ENCODE assay signal across 17 mouse cellular contexts in genomic region chr4:24429929-24430752, GRCm38 (mm10).
DNase-seq lines count a peak whose midpoint lies in the region; ATAC-seq and TF ChIP-seq lines count a peak whose summit lies in the region.
"Had no signal": no experiment of that assay in that cellular context is flagged by ENCODE, and none has a peak within 500 bp of the region (broad histone marks: within the 10 kb centered on the region; RNA-seq: fewer than 3 reads in every experiment).

No protein-coding gene starts in this region.

- peak overlapping the region; percentile 35; the same call in 1 of the 2 replicates for H3K27ac ChIP-seq in cortical plate, adult 2 months (ENCODE audit: insufficient read depth, low read length)
- peak overlapping the region; percentile 80 for H3K27ac ChIP-seq in forebrain, embryonic 15.5 days (replicated peaks)
- H3K27ac ChIP-seq in hindbrain, postnatal 0 days = no peak overlapping the region
- peak overlapping the region; percentile 56 for H3K27ac ChIP-seq in neural tube, embryonic 13.5 days (replicated peaks)
- H3K27ac ChIP-seq: embryonic facial prominence, embryonic 12.5 days; heart, embryonic 15.5 days; intestine, embryonic 15.5 days; limb, embryonic 10.5 days; liver, embryonic 15.5 days had no signal

- H3K9me3 ChIP-seq in forebrain, embryonic 15.5 days = no peaks in the 10 kb centered on the region
- H3K9me3 ChIP-seq in hindbrain, postnatal 0 days (ENCODE audit: low read length) = no peaks in the 10 kb centered on the region
- H3K9me3 ChIP-seq in neural tube, embryonic 13.5 days = no peaks in the 10 kb centered on the region
- H3K9me3 ChIP-seq: embryonic facial prominence, embryonic 12.5 days; heart, embryonic 15.5 days; intestine, embryonic 15.5 days; limb, embryonic 10.5 days; liver, embryonic 15.5 days had no signal

- H3K36me3 ChIP-seq in forebrain, embryonic 15.5 days = no peaks in the 10 kb centered on the region
- no peaks in the 10 kb centered on the region for H3K36me3 ChIP-seq in hindbrain, postnatal 0 days (ENCODE audit: insufficient read depth, low read length)
- no peaks in the 10 kb centered on the region for H3K36me3 ChIP-seq in neural tube, embryonic 13.5 days
- H3K36me3 ChIP-seq: embryonic facial prominence, embryonic 12.5 days; heart, embryonic 15.5 days; intestine, embryonic 15.5 days; limb, embryonic 10.5 days; liver, embryonic 15.5 days had no signal

- intact Hi-C loops in heart, postnatal 36 days (cut with DNase I) = no loop called here

- peak; percentile 49 for ATAC-seq in forebrain, embryonic 15.5 days (replicated peaks)
- no peak for ATAC-seq in hindbrain, postnatal 0 days
- peak; percentile 60 for ATAC-seq in neural tube, embryonic 13.5 days (ENCODE audit: low read depth)
- no peak for ATAC-seq in granulocyte monocyte progenitor cell, adult 5-6 weeks (replicated peaks; ENCODE audit: poor library complexity, severe bottlenecking)
- ATAC-seq: intestine, embryonic 15.5 days had no signal

- no peaks in the 10 kb centered on the region for H3K4me1 ChIP-seq in cortical plate, adult 2 months (ENCODE audit: control insufficient read depth, insufficient read depth, low read length)
- H3K4me1 ChIP-seq in forebrain, embryonic 15.5 days = peaks cover 24% of the 10 kb centered on the region
- H3K4me1 ChIP-seq in hindbrain, postnatal 0 days (ENCODE audit: insufficient read depth, low read length) = no peaks in the 10 kb centered on the region
- H3K4me1 ChIP-seq in neural tube, embryonic 13.5 days (replicated peaks) = peaks cover 15% of the 10 kb centered on the region
- H3K4me1 ChIP-seq: embryonic facial prominence, embryonic 12.5 days; heart, embryonic 15.5 days; intestine, embryonic 15.5 days; limb, embryonic 10.5 days; liver, embryonic 15.5 days had no signal

- no peak for TF ChIP-seq CTCF in cortical plate, adult 2 months (IDR thresholded peaks at IDR 0.05; ENCODE audit: extremely low read depth, insufficient read depth, low read length)
- no peak for TF ChIP-seq CTCF in hindbrain, postnatal 0 days (IDR thresholded peaks at IDR 0.05; ENCODE audit: low read depth)

- H3K4me2 ChIP-seq in forebrain, embryonic 15.5 days (replicated peaks) = peak overlapping the region; percentile 40
- peak overlapping the region; percentile 44 for H3K4me2 ChIP-seq in hindbrain, postnatal 0 days (ENCODE audit: low read depth, low read length)
- H3K4me2 ChIP-seq in neural tube, embryonic 13.5 days = peak overlapping the region; percentile 43
- H3K4me2 ChIP-seq: embryonic facial prominence, embryonic 12.5 days; heart, embryonic 15.5 days; intestine, embryonic 15.5 days; liver, embryonic 15.5 days had no signal

- peak overlapping the region; percentile 43 for H3K4me3 ChIP-seq in cortical plate, adult 2 months (ENCODE audit: insufficient read depth, low read length)
- H3K4me3 ChIP-seq in forebrain, embryonic 15.5 days = peak overlapping the region; percentile 41
- peak overlapping the region; percentile 20 for H3K4me3 ChIP-seq in hindbrain, postnatal 0 days (ENCODE audit: low read length)
- peak overlapping the region; percentile 27 for H3K4me3 ChIP-seq in neural tube, embryonic 13.5 days
- H3K4me3 ChIP-seq: embryonic facial prominence, embryonic 12.5 days; heart, embryonic 15.5 days; intestine, embryonic 15.5 days; limb, embryonic 10.5 days; liver, embryonic 15.5 days had no signal

- H3K9ac ChIP-seq in forebrain, embryonic 15.5 days (replicated peaks) = peak overlapping the region; percentile 49
- 0 out of 2 replicates have a peak overlapping the region, but pooled peaks have one; percentile 25 for H3K9ac ChIP-seq in hindbrain, postnatal 0 days (replicated peaks; ENCODE audit: low read length)
- H3K9ac ChIP-seq in neural tube, embryonic 13.5 days = peak overlapping the region; percentile 66
- H3K9ac ChIP-seq: embryonic facial prominence, embryonic 12.5 days; heart, embryonic 15.5 days; intestine, embryonic 15.5 days; liver, embryonic 15.5 days had no signal

- WGBS in forebrain, embryonic 15.5 days = 4% methylated on average over 8 of the region's 8 CpGs
- 23% methylated on average over 8 of the region's 8 CpGs for WGBS in hindbrain, postnatal 0 days
- 33% methylated on average over 8 of the region's 8 CpGs for WGBS in neural tube, embryonic 13.5 days

- DNase-seq in hindbrain, postnatal 0 days (ENCODE audit: low spot score) = no peak
- no peak for DNase-seq in embryo, embryonic 11 days
- DNase-seq in heart, postnatal 36 days = no peak
- DNase-seq: adrenal gland, postnatal 25 days; cerebellum, postnatal 25 days; heart, adult 11 months; kidney, postnatal 25 days; right cerebral cortex, adult 18-20 months had no signal

- TF ChIP-seq POLR2A in cortical plate, adult 2 months (IDR thresholded peaks at IDR 0.05; ENCODE audit: extremely low read depth, insufficient read depth, low read length) = no peak

- no peaks in the 10 kb centered on the region for H3K27me3 ChIP-seq in forebrain, embryonic 15.5 days
- H3K27me3 ChIP-seq in hindbrain, postnatal 0 days (ENCODE audit: insufficient read depth, low read length) = no peaks in the 10 kb centered on the region
- no peaks in the 10 kb centered on the region for H3K27me3 ChIP-seq in neural tube, embryonic 13.5 days
- H3K27me3 ChIP-seq: embryonic facial prominence, embryonic 12.5 days; heart, embryonic 15.5 days; intestine, embryonic 15.5 days; liver, embryonic 15.5 days had no signal

Comparison
In these comparisons a context has a peak if more than half of its experiments do, and no peak if none do; other contexts are left out.
1. ATAC-seq: peak in forebrain, embryonic 15.5 days (single experiment) and neural tube, embryonic 13.5 days (single experiment); none in hindbrain, postnatal 0 days (single experiment) and granulocyte monocyte progenitor cell, adult 5-6 weeks (single experiment).
2. Peak in every context shown above with its lines, with median percentiles within 50 percentile points of each other: H3K4me3 ChIP-seq, H3K4me2 ChIP-seq and H3K9ac ChIP-seq.